Mouse (Mus musculus): ENCODE measurements around the gene Ift46. TPM values are rescaled to one million over a fixed set of nuclear protein-coding genes. Genes with fewer than 3 reads are reported as not detected.
A peak's percentile ranks its signal among the peaks of the same experiment; 100 is the strongest.
"Not testable (repeated sequence)": the region's sequence is repeated elsewhere in the genome, so short reads cannot be mapped to it uniquely, and the experiment has no call there.

Gene Ift46
- total RNA-seq, 2 experiments from 2014 or later: 122 to 127 TPM

DNA sequence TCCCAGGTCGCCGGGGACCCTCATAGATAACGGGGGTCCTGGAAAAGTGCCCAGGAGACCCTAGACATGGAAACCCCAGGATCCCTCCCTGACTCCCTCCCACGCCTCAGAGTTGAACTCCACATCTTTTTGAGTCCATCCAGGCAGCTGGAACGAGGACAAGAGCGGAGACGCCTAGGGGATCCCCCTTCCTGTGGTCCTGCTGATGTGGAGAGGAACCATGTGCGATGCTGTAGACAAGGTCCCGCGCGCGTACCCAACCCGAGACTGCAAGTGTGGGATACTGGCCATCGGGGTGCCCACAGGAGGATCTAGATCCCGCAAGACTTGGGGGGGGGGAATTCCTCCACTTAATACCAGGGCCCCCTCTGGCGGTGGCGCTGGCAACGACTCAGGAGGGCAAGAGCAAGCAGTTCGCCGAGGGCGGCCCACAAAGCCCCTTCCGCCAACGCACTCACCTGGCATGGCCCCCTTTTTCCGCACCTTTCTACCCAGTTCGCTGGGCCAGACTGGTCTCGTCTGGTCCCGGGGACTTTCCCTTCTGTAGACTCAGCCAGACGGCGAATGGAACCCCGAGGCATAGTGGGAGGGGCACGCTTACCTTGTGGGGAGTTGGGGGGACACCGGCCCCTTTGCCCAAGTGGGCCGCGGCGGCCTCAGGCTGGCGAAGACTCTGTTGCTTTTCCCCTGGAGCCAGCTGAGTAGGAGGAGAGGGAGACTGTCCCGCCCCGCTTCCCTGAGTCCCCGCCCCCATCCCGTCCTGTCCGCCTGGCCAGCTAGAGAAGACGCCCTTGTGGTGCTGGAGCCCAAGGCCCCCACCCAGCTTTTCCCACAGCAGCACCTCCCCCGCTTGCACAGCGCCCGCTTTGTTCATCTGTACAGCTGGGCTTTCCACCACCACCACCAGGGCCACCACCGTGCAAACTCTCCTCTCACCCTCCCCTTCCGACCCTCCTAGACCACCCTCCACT, 32.9 kb upstream of the Ift46 start, which contains the start of gene Phldb1:
TSS of gene Phldb1 (minus strand) at position 675 of the 971 bp plus-strand sequence.
- peak in 1 of 2 experiments; percentile 52 for DNase-seq (ENCODE audit: low spot score in 2 of 2)

DNA sequence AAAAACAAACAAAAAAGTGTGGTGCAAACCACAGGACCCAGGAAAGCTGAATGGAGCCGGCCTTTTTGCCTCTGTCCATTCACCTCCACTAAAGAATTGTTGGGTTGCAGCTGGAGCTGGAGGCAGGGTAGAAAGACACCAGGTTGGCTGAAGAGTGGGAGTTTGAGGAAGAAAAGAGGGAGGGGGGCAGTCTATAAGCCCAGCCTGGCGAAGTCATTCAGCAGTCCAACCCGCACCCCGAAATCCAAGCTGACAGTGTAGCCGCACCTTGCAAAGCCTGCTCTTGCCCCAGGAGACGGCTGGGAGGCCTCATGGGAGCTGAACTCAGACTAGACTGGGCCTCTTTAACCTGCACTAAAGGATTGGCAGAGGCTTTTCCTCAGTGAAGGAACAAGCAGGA, 31.8 kb upstream of the Ift46 start:
- no peak for DNase-seq (ENCODE audit: low spot score in 2 of 2)

DNA sequence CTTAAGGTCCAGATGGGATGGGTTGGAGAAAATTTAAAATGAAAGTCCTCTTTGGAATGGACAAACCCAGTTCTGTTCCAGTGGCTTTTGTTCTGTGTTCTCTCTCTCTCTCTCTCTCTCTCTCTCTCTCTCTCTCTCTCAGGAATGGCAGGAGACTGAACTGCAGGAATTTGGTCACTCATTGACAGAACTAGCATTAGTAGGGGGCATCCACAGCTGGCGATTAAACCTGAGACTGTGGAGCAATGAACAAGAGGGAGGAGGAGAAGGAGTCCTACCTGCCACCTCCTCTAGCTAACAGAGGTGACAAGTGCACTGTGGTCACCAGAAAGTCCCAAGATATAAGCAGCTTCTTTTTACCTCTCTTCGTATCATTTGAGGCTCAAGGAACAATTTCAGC, 31.4 kb upstream of the Ift46 start:
- DNase-seq (ENCODE audit: low spot score in 2 of 2): no peak

DNA sequence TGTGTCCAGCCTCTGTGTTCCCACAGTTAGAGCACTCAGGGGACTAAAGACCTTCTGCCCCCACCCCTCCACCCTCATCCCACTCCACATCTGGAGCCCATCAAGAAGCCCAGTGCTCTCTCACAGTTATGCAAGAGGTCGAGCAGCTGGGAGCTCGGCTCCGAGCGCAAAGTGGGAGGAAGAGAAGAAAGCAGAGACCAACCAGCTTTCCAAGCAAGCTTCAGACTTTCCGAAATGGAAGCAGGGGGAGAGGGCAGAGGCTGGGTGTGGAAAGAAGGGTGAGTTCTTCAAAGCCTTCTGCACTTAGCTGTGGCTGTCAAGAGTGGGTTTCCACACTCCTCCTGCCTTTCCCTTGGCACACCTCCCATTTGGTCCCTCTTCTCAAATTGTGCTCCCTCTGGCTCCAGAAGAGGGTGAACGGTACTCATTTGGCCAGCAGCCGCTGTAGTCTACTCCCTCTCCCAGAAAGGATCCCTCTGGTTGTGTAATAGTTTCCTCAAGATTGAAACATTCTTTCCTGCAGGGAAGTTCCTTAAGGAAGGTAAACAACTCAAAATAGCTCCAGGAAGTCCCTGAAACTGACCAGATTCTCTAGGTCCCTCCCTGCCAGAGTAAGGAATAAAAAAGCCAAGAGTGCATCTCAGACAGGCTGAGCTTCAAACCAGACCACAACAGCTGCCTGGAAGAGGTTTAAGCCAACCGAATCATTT, 30.3 kb upstream of the Ift46 start:
- no peak for DNase-seq (ENCODE audit: low spot score in 2 of 2)

DNA sequence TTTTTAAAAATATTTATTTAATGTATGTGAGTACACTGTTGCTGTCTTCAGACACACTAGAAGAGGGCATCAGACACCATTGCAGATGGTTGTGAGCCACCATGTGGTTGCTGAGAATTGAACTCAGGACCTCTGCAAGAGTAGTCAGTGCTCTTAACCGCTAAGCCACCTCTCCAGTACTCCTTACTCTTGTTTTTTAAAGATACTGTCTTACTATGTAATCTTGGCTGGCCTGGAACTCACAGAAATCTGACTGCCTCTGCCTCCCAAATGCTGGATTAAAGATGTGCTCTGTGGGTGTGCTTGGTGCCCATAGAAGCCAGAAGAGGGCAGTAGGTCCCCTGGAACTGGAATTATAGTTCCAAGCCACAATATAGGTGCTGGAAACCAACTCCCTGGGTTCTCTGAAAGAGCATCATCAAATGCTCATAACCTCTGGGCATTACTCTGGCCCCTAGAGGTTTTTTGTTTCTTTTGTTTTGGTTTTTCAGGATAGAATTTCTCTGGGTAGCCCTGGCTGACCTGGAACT, 27.0 kb upstream of the Ift46 start:
- DNase-seq (ENCODE audit: low spot score in 2 of 2): no peak

DNA sequence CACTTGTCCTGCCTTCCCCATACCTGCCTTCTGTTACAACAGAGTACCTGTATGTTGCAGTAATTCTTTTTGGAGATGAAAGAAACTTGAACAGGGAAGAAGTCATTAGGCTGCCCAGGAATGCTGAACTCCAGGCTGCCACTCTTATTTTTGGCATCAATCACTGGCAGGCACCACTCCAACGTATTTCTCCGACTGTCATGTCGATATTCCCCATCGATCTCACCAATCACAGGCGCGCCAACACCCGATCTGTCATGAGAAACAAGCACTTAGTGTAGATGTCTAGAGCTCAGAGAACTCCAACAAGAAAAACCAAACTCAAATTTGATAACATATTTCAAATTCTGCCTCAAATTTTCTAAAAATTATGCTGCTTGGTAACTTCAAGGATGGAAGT, 22.3 kb upstream of the Ift46 start:
- DNase-seq (ENCODE audit: low spot score in 2 of 2): no peak

DNA sequence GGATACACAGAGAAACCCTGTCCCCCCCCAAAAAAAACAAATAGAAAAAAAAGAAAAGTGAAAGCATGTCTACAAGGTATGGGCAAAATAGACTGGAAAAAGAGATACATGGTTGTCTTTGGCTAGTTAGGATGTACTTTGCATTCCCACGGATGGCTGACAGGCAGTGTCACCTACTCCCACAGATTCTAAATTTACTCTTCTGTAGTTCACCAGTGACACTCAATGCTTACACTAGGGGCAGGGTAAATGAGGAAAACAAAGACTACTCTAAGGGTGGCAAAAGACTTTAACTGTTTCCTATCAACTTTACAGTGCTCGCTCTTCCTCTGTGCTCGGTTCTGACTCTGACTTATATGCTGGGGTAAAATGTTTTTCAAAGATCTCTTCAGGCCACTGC, 21.0 kb upstream of the Ift46 start:
- DNase-seq (ENCODE audit: low spot score in 2 of 2): no peak

DNA sequence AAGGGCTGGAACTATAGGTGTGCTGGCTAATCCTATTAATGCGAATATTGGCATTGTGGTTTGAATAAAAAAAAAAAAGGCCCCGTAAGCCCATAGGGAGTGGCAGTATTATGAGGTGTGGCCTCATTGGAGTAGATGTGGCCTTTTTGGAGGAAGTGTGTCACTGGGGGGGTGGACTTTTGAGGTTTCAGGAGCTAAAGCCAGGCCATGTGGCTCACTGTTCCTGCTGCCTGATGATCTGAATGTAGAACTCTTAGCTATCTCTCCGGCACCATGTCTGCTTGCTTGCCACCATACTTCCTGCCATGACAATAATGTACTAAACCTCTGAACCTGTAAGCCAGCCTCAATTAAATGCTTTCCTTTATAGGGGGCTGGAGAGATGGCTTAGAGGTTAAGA, 20.4 kb upstream of the Ift46 start:
- DNase-seq (ENCODE audit: low spot score in 2 of 2): no peak

DNA sequence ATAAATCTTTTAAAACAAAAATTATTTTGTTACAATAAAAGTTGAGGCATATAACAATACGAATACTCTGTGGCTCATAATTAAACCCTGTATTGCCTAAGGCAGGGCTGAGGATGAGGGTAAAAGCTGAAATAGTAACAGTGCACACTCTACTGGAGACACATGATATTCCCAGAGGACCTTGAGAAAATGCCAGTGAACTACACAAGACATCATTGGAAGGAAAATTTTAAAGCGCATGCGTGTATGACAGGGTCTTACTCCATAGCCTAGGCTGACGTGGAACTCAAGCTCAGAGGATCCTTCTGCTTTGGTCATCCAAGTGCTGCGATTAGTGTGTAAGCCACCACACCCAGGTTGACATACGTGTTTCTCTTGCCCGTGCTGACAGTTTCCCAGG, 19.2 kb upstream of the Ift46 start:
- DNase-seq (ENCODE audit: low spot score in 2 of 2): no peak

DNA sequence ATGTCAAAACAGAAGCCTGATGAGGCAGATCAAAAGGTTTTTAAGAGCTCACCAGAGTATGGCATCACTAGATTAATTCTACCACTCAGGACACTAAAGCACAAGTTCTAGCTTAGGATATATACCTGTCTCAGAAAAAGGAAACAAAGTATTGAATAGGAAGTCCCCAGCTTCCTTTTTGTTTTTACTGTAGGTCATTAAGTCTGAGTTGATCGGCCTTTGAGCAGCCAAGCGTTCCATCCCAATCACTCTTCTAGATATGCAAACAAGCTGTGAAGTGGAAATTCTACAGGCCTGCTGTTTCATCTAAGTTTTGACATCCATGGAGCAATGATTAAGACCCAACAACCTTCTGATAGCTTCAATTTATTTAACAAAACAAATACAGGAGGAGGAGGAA, 6.8 kb upstream of the Ift46 start:
- DNase-seq (ENCODE audit: low spot score in 2 of 2): no peak

DNA sequence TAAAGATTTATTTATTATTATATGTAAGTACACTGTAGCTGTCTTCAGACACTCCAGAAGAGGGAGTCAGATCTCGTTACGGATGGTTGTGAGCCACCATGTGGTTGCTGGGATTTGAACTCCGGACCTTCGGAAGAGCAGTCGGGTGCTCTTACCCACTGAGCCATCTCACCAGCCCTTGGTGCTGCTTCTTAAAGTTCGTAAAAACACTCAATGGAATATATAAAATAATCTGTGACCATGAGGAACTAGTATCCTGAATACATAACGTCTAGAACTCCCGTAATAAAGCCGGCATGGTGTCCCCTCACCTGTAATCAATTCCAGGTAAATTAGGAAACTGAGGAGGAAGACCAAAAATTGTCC, 304 bp downstream of the Ift46 start:
- not testable (repeated sequence) for DNase-seq (ENCODE audit: low spot score in 2 of 2)

DNA sequence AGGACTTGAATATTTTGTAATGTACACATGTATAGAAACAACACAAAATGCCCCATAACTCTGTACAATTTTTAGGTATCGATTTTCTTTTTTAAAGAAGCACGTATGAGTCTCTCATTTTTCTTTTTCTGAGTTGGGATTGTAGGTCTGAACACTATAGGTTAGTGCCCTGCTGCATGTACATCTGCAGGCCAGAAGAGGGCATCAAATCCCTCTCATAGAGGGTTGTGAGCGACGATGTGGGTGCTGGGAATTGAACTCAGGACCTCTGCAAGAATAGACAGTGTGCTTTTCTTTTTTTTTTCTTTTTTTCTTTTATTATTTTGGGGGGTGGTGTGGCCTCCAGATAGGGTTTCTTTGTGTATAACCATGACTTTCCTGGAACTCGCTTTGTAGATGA, 3.7 kb downstream of the Ift46 start:
- no peak for DNase-seq (ENCODE audit: low spot score in 2 of 2)

DNA sequence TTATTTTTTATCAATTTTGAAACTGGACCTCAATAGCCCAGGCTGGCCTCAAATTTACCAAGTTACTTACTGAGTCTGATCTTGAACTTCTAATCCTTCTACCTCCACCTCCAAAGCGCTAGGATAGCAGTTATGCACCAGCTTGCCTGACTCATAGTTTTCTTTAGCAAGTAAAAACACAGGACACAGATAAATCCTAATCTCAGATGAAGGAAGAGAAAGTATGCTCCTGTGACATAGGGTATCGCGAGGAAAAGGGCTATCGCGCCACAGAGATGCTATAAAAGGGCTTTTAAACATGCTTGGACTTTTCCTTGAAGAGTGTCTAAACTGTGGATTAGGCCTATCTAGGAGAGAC, 4.7 kb downstream of the Ift46 start:
- DNase-seq (ENCODE audit: low spot score in 2 of 2): no peak

DNA sequence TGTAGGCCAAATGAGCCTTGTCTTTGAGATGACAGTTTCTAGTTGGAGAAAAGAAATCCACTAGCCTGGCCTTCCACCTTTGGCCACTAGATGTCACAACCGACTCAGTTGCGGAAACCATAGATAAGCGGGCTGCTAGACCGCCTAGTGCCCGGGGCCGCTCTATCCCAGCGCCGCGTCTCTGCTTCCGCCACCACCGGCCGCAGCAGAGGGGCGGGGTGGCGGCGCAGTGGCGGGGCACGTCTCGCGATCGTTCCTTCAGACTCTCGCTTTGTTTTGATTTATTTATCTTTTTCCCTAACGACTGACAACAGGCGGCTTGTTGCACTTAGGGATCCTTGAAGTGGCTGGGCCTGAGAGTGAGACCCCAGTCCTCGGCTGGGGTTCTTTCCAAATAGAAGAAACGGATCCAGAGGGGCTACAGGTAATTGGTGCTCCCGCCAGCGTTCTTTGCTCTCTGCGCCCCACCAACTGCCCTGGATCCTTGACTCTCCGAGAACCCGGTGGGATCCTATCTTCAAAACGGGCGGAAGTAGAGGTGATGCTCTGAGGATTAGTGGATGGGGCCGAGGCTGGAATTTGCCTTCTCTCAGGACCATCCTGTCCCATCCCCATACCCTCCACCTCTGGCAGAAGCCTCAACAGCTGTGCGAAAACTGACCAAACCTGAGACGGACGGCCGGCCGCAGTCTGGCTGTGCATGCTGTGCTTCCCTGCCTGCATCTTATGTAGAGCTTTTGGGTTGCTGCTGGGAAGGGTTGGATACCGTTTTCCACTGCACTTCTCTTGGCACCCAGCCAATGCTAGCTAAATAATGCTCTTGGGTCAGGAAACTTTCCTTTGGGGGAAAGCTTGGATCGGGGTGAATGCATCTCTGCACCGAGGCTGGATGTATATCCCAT, 5.3 kb downstream of the Ift46 start:
- DNase-seq (ENCODE audit: low spot score in 2 of 2): peak; percentile 79 to 87

DNA sequence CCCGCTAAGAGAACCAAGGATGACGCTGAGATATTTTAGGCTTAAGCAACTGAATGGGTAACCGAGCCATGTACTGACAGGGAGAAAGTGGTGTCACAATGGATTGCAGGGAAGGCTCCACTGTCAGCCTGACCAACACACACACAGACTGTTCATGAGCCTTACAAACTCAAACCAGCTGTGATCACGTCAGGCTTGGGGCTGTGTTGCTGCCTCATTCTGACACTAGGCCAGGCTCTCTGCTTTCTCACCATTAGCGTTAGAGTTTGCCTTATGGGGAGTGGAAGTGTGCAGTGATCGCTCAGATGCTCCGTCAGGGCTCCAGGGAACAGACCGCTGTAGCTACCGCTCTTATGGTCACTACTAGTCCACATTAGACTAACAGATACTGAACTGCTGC, 25.1 kb downstream of the Ift46 start:
- no peak for DNase-seq (ENCODE audit: low spot score in 2 of 2)

DNA sequence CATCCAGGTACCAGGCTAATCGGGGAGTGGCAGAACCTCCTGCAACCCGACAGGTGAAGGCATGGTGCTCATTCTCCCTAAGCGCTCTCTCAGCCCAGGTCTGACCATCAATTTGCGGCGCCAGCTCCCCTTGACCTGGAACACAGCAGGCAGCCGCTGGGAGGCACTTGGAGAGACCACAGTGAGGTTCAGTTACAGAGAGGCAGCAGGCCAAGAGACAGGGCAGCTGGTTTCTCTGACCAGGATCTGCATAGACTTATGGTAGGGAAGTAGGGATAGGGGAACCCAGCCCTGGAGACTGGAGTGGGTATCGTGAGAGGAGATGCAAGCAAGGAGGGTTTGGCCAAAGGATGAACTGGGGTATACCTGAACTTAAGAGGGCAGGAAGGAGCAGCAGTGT, 30.6 kb downstream of the Ift46 start:
- no peak for DNase-seq (ENCODE audit: low spot score in 2 of 2)

DNA sequence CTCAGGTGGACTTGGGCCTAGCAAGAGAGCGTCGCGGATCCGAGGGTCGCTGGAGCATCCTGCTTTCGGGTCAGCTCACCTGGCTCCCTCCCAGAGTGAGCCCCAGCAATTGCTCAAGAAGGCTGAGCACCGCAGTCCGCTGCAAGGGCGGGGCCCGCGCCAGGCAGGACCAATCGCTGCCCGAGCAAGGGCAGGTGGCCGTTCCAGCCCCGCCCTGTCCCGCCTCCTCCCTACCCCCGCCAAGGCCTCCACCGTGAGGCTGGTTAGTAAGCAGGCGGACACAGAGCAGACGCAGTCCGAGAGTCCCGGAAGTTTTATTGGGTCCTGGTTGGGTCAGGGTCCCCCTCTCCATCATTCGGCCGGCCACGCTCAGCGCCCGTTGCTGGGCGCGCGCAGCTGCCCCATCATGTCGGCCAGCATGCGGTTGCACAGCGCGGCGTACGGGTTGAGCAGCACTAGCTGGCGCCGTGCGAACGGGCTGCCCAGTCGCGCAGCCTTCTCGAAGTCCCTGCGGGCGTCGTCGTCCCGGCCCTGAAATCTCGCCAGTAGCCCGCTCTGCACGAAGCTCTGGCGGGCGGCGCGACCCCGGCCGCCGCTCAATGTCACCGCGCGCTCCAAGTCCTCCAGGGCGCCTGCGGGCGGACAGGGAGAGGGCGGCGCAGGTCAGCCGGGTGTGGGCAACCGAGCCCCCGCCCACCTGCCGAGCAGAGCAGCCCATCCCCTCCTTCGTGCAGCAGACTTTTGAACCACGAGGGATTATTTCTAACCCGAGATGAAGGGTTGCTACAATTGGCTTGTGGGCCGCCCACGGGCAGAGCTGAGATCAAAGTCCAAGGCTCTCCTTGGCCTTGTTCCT, 31.6 kb downstream of the Ift46 start, which contains the start of gene Tmem25:
TSS of gene Tmem25 (minus strand) at position 206 of the 856 bp plus-strand sequence.
- DNase-seq (ENCODE audit: low spot score in 2 of 2): peak; percentile 56 to 72

DNA sequence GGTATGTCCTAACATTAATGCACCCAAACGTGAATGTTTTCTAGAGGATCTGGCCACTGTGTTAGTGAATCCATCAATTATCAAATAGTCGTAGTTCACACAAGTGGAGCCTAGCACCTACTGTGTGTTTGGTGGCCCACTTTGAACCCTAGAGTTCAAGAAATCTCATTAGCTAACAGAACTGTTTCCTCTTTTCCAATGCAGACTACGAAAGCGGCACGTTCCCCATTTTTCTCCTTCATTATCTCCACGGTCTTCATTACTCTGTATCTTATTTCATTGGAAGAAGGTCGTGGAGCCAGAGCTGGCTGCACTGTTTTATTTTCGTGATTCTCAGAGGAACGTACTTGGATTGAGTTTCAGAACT, 32.2 kb downstream of the Ift46 start:
- DNase-seq (ENCODE audit: low spot score in 2 of 2): no peak

DNA sequence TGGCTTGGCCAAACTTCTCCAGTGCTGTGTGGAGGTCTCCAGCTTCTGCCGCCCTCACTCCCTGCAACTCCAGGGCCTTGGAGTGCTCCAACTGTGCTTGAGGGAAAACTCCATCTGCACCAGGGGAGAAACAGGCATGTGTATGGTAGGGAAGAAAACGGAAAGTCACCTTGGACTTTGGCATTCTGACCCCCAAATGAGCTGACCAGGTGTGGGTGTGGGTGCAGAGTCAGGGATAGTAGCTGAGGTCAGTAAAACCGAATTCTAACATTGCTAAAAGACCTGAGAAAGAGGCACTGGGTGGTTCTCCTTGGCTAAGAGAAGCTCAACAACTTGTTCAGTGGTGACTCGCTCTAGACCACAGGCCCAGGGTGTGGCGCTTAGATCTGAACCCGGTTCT, 34.0 kb downstream of the Ift46 start:
- no peak for DNase-seq (ENCODE audit: low spot score in 2 of 2)

DNA sequence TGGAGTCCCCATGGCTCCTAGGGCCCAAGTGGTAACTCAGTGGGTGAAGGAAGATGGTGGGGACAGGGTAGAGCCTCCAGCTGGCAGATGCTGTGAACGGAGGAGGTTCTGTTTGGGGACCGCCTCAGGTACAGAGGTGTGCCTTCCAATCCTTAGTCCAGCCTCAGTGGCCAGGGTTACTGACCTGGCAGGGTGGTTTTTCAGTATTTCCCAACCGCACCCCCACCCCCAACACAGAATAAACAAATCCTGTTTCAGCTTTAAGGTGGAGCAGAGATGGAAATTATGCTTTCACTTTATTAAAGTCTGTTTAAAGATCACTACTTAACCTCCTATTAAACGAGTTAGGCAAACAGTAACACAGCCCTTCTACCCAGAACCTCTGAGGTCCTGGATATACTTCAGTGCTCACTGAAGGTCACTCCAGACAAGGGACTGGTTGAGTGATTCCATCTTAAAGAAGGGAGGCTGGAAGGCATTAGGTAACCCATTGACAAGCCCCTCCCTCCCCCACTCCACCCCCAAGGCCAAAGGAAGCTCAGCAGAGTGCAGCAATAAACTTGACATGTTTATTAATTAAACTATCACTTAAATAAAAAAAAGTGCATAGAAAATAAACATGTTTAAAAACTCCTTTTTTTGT, 35.2 kb downstream of the Ift46 start, which contains the start of gene Ttc36:
TSS of gene Ttc36 (minus strand) at position 265 of the 643 bp plus-strand sequence.
- DNase-seq (ENCODE audit: low spot score in 2 of 2): no peak
